Mouse (Mus musculus) cerebellum, adult 2 months (tissue): ENCODE data around the gene Lrrfip2.

Experiments used
- CTCF ChIP-seq: fragments of 200-500 bp; IDR thresholded peaks from 2 replicates; pipeline ENCODE4 v1.5.1; 2011; ENCODE audit warnings: low read depth, mild to moderate bottlenecking, control low read depth, low read length, moderate library complexity, borderline replicate concordance; ENCODE audit not compliant: insufficient read depth
- POLR2A ChIP-seq: fragments of 200-500 bp; IDR thresholded peaks from 2 replicates; pipeline ENCODE4 v1.6.1; 2011; ENCODE audit warnings: low read length, control low read depth, borderline replicate concordance; ENCODE audit not compliant: insufficient read depth

DNA sequence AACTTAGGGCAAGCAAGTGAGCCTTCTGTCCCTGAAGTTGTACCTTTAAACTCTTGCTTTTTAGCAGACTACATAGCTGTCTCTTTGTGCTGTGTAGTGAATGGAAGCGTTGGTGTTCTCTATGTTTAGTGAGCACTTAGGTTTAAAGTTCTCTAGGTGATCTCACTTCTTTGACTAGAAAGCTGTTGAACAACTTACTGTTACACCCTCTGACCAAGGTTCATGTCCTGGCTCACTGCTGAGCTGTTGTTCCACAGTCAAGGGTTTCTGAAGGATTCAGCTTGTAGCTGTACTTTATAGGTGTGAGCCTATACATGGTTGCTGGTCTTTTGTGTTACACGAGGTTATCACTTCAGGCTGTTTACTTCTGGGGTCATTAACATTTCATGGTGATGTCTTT is 5.9 kb downstream of the Lrrfip2 start:
- TF ChIP-seq CTCF = no peak
- TF ChIP-seq POLR2A = no peak
